ENCODE assay signal across 29 mouse cellular contexts in the genomic region with DNA sequence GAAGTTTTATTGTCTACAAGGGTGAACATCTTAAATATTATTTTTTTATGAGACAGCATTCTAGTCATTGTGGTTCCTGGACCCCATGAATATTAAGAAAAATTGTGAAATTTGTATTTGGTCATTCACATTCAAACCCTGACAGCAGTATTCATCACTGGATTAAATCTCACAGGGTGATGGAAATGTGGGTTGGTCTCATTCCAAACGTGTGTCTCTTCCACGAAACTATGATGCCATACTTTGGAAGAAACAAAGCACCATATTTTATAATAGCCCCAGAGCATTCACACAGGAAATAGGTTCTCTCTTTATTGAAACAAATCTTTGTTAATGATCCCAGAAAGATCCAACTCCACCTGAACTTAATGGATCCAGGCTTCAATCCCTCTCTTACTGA.
A peak's percentile ranks its signal among the peaks of the same experiment; 100 is the strongest.
DNase-seq lines count a peak whose midpoint lies in the region; ATAC-seq and TF ChIP-seq lines count a peak whose summit lies in the region.
"Had no signal": no experiment of that assay in that cellular context is flagged by ENCODE, and none has a peak within 500 bp of the region (broad histone marks: within the 10 kb centered on the region; RNA-seq: fewer than 3 reads in every experiment).

No protein-coding gene starts in this region.

- TF ChIP-seq POLR2A in embryonic fibroblast, embryonic 13.5 days (IDR thresholded peaks at IDR 0.05; ENCODE audit: low read depth, low read length), result no peak
- no peak for TF ChIP-seq POLR2A in limb, embryonic 14.5 days (IDR thresholded peaks at IDR 0.05; ENCODE audit: borderline replicate concordance, extremely low read depth, insufficient read depth, insufficient read length)

- no peak for TF ChIP-seq CTCF in embryonic fibroblast, embryonic 13.5 days (IDR thresholded peaks at IDR 0.05; ENCODE audit: borderline replicate concordance, insufficient read depth, low read length)

- H3K36me3 ChIP-seq in limb, embryonic 14.5 days (ENCODE audit: control insufficient read depth, insufficient read depth, low read length), result no peaks in the 10 kb centered on the region
- H3K36me3 ChIP-seq: embryonic facial prominence, embryonic 10.5 days; embryonic facial prominence, embryonic 13.5 days; forebrain, embryonic 12.5 days; forebrain, embryonic 15.5 days; heart, embryonic 10.5 days; heart, embryonic 13.5 days had no signal

- peak; percentile 23; the same call in 1 of the 2 replicates for ATAC-seq in limb, embryonic 14.5 days (ENCODE audit: low FRiP score, low read depth)
- ATAC-seq: activated CD4-positive, CD25-positive, alpha-beta regulatory T cell, adult 4 months; forebrain, embryonic 15.5 days; hindbrain, postnatal 0 days; inflammation-experienced regulatory T-cells, adult 6 months; intestine, embryonic 16.5 days had no signal

- H3K4me3 ChIP-seq in embryonic fibroblast, embryonic 13.5 days (ENCODE audit: insufficient read depth, low read length), result no peak overlapping the region
- H3K4me3 ChIP-seq in limb, embryonic 14.5 days (replicated peaks; ENCODE audit: low read length), result no peak overlapping the region
- H3K4me3 ChIP-seq: embryonic facial prominence, embryonic 10.5 days; embryonic facial prominence, embryonic 13.5 days; forebrain, embryonic 12.5 days; forebrain, embryonic 15.5 days; heart, adult 2 months; heart, embryonic 10.5 days; heart, embryonic 13.5 days had no signal

- peak; percentile 15 for DNase-seq in gastrocnemius, adult 18-20 months (ENCODE audit: low spot score)
- DNase-seq in gastrocnemius, postnatal 36 days, result no peak
- DNase-seq in 3T3-L1 (ENCODE audit: low read depth, low spot score), result peak; percentile 67
- peak; percentile 34 for DNase-seq in limb, embryonic 14.5 days (ENCODE audit: low spot score)
- DNase-seq in heart, postnatal 25 days (ENCODE audit: low spot score), result no peak
- no peak for DNase-seq in right cerebral cortex, postnatal 25 days
- DNase-seq: adrenal gland, adult 8-10 months; adrenal gland, postnatal 25 days; B cell, adult 2 months; cerebellum, adult 11-12 months; cerebellum, adult 8-10 months; cerebellum, postnatal 10 days; cerebellum, postnatal 36 days; embryo, embryonic 11 days; gastrocnemius, postnatal 14 days; heart, adult 2 months; heart, postnatal 14 days had no signal

- no peaks in the 10 kb centered on the region for H3K27me3 ChIP-seq in limb, embryonic 14.5 days (ENCODE audit: control insufficient read depth, insufficient read depth, low read length)
- H3K27me3 ChIP-seq: embryonic facial prominence, embryonic 13.5 days; forebrain, embryonic 12.5 days; forebrain, embryonic 15.5 days; heart, embryonic 13.5 days had no signal

- WGBS in limb, embryonic 14.5 days, result 39% methylated on average over 2 of the region's 2 CpGs

- no peak overlapping the region for H3K9ac ChIP-seq in limb, embryonic 14.5 days (ENCODE audit: low read depth, low read length, severe bottlenecking)
- H3K9ac ChIP-seq: embryonic facial prominence, embryonic 13.5 days; forebrain, embryonic 12.5 days; forebrain, embryonic 15.5 days; heart, embryonic 13.5 days; hindbrain, embryonic 14.5 days had no signal

- H3K27ac ChIP-seq in embryonic fibroblast, embryonic 13.5 days (ENCODE audit: insufficient read depth, low read length), result peak overlapping the region; percentile 89; the same call in 1 of the 2 replicates
- no peak overlapping the region for H3K27ac ChIP-seq in limb, embryonic 14.5 days (replicated peaks; ENCODE audit: low read depth, low read length)
- H3K27ac ChIP-seq: embryonic facial prominence, embryonic 10.5 days; embryonic facial prominence, embryonic 13.5 days; forebrain, embryonic 12.5 days; forebrain, embryonic 15.5 days; heart, adult 2 months; heart, embryonic 10.5 days; heart, embryonic 13.5 days; hindbrain, embryonic 14.5 days; hindbrain, postnatal 0 days had no signal

- no peak overlapping the region for H3K4me2 ChIP-seq in limb, embryonic 14.5 days (replicated peaks; ENCODE audit: low read depth, low read length, severe bottlenecking)
- H3K4me2 ChIP-seq: embryonic facial prominence, embryonic 13.5 days; forebrain, embryonic 12.5 days; forebrain, embryonic 15.5 days; heart, embryonic 13.5 days; hindbrain, embryonic 14.5 days had no signal

- no peaks in the 10 kb centered on the region for H3K9me3 ChIP-seq in limb, embryonic 14.5 days (ENCODE audit: control insufficient read depth, low read length)
- H3K9me3 ChIP-seq: embryonic facial prominence, embryonic 10.5 days; embryonic facial prominence, embryonic 13.5 days; forebrain, embryonic 12.5 days; forebrain, embryonic 15.5 days; heart, embryonic 10.5 days; heart, embryonic 13.5 days had no signal

- intact Hi-C loops in gastrocnemius, postnatal 36 days (cut with DNase I), result no loop called here
- intact Hi-C loops in heart, postnatal 25 days (cut with DNase I), result loop anchor here (5.0 kb wide), 1 partner anchor 51 kb away; no protein-coding TSS in a partner anchor

- H3K4me1 ChIP-seq in embryonic fibroblast, embryonic 13.5 days (ENCODE audit: control insufficient read depth, insufficient read depth, low read length), result peaks cover 19% of the 10 kb centered on the region
- peaks cover 11% of the 10 kb centered on the region; the same call in 1 of the 2 replicates for H3K4me1 ChIP-seq in limb, embryonic 14.5 days (ENCODE audit: control insufficient read depth, insufficient read depth, low read length)
- H3K4me1 ChIP-seq: forebrain, embryonic 12.5 days; forebrain, embryonic 15.5 days had no signal

Comparison
In these comparisons a context has a peak if more than half of its experiments do, and no peak if none do; other contexts are left out.
1. DNase-seq: peak in gastrocnemius, adult 18-20 months (single experiment), 3T3-L1 (single experiment) and limb, embryonic 14.5 days (single experiment); none in gastrocnemius, postnatal 36 days (0 of 2), heart, postnatal 25 days (single experiment) and right cerebral cortex, postnatal 25 days (single experiment).